Mouse (Mus musculus): ENCODE measurements at regions not wholly inside any gene's neighbourhood (a gene's known extent, or its start where the extent isn't known, plus 50 kb on each side); places are given as distances from the start of the nearest gene placed in this dataset.

GRCm38 (mm10) chrX:162235552-162235951, 76.0 kb upstream of the Nhs start:
- DNase-seq (ENCODE audit: low spot score in 2 of 2), result no peak

- DNase-seq (ENCODE audit: low spot score in 2 of 2), result peak in 1 of 2 experiments; percentile 2
These were observed 51.3 kb upstream of the Nhs start for GRCm38 (mm10) chrX:162210848-162211247.

Data from layer of hippocampus, adult 18-20 months (tissue).